Mouse (Mus musculus) urinary bladder, postnatal 4 days (tissue): ENCODE measurements around the gene Scly.

Experiments
- DNase-seq, 2 experiments: peaks; one replicate each; pipeline ENCODE4 v3.0.0; 2021 to 2022; ENCODE audit warnings: low spot score in 2 of 2

The Scly gene

DNA sequence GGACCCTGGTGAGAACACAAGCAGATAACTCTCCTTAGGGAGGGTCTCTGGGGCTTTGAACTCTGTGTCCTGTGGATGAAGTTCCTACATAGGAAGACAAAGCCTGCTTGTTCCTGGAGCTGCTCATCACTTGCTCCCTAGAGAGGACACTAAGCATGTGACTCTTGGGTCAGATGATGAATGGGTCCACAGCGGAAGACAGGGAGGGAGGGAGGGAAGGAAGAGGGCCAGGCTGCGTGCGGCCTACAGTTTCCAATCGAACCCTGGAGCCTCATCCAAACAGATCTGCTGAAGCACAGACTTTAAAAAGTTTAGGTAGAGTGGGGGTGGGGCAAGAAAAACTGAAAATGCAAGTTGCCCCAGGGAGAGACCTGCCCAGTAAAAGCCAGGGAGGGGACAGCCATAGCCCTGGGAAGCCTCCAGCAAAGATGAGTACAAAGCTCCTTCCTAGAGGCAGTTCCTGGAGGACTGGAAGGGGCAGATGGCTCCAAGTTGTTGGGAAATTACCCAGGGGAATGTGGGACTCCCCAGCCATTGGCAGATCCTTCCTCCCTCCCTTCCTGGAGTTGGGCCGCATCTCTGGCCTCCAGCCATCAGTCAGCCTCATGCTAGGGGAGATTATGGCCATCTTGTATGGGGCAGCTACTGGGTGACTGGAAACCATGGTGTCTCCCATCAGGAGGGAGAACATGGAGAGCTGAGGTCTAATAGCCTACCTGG is 1.7 kb downstream of the Scly start:
- no peak for DNase-seq

GRCm38 (mm10) chr1:91301206-91301920 is 3.2 kb downstream of the Scly start:
- no peak for DNase-seq

DNA sequence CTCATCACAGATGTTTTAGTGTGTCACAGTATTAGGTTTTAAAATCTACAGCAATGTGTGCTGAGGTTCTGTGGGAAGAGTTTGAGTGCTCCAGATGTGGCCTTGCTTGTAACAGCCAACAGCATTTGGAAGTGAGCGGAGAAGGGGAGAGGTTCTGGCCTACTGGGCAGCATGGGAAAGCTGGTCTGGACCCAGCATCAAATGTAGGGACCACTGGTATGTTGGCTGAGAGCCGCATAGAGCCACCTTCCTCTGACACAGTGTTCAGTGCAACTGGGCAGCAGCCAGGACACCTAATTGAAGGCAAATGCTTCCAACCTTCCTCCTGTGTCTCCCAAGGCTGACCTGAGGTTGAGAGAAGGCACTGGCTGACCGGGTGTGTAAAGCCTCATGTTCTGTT is 3.9 kb downstream of the Scly start:
- DNase-seq = no peak

GRCm38 (mm10) chr1:91304621-91305020 is 6.5 kb downstream of the Scly start:
- no peak for DNase-seq

GRCm38 (mm10) chr1:91309366-91310085 is 11.4 kb downstream of the Scly start:
- no peak for DNase-seq

- no peak for DNase-seq
Measured at GRCm38 (mm10) chr1:91312273-91312672, 14.1 kb downstream of the Scly start.

DNA sequence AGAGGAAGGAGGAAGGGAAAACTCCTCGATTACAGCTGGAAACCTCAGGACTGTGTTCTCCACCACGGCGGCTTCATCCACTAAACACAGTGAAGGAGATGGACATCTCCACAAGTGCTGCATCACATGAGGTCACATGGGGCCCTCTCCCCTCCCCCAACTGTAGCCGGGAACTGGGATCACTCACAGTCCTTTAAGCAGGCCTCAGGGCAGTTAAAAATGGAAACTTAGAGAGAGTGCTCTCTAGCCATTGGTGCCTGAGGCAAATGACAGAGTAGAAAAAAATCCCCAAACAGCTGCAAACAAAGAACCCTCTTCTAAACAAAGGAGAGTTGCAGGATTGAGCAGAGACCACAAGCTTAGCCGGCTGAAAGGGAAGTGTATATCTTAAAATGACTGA is 15.1 kb downstream of the Scly start:
- DNase-seq = no peak

DNA sequence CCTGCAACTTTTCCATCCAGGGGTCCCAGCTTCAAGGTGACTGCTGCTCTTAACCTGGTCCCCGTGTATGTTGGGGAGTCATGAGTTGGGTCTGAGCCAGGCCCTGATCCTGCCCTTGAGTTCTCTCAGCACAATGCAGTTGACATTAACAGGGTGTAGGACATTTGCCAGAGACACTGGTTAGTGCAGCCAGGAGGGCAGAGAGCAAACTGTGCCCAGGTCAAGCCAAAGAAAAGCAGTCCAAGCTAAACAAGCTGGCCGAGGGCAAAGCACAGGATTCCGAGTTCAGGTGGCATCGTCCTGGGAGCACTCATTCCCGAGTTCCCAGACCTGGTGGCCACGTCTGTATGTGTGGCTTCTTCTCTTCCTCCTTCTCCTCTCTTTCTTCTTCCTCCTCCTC is 19.5 kb downstream of the Scly start:
- DNase-seq = no peak

GRCm38 (mm10) chr1:91321760-91322438 is 23.8 kb downstream of the Scly start, which contains the start of gene Espnl:
Gene Espnl, plus strand, starts transcription at chr1:91322075.
- no peak for DNase-seq

GRCm38 (mm10) chr1:91324646-91325045 is 26.5 kb downstream of the Scly start:
- DNase-seq = no peak

GRCm38 (mm10) chr1:91325488-91326042 is 27.4 kb downstream of the Scly start:
- no peak for DNase-seq

DNA sequence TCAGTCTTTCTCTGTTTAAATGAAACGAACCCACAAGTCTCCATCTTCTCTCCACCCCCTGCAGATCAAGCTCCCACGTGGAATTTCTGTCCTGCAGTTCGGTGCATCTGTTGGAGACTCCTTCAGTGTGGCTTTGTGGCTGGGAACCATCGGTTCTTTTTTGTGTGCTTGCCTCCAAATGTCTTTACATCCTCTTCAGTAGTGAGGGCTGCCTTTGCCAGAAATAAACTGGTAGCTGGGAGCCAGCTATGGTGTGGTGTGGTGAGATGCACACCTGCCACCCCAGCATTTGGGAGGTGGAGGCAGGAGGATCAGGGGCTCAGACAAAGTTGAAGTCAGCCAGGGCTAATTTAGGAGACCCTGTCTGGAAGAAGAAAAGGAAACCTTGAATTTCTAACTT is 34.0 kb downstream of the Scly start:
- DNase-seq = no peak

DNA sequence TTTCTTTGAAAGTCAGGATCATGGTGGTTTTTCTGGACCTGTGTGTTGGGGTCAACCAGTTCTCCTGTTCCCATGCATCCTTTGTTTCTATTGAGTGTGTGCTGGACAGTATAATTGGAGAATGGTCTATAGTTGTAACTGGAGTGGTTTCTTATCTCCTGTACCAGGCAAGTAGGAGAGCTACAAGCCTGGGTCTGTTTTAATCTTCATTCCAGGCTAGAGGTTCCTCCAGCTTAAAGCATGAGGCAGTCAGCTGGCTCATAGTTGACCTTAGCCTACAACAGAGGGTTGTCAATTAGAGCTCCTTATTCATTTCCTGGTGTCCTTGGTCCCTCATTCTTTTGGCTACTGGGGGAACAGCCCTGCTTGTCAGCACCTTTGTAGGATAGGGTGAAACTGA is 35.4 kb downstream of the Scly start:
- DNase-seq = no peak

DNA sequence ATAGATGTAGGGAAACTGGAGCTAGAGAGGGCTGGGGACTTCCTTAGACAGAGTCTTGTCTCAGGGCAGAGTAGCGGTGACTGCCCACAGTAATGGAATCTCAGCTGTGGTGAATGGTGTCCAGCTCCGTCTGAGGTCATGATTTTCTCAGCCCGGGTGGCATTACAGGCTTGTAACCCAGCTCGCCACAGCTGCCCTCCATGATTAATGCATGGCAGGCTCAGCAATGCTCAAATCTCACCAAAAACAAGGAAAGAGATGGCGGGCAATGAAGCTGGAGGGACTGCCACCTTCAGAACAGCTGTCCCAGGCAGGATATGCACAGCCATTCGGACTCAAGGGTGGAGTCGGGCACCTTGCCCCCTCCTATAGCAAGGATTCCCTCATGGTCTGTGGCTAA is 39.2 kb downstream of the Scly start:
- no peak for DNase-seq

GRCm38 (mm10) chr1:91344001-91344400 is 45.9 kb downstream of the Scly start:
- DNase-seq = no peak

DNA sequence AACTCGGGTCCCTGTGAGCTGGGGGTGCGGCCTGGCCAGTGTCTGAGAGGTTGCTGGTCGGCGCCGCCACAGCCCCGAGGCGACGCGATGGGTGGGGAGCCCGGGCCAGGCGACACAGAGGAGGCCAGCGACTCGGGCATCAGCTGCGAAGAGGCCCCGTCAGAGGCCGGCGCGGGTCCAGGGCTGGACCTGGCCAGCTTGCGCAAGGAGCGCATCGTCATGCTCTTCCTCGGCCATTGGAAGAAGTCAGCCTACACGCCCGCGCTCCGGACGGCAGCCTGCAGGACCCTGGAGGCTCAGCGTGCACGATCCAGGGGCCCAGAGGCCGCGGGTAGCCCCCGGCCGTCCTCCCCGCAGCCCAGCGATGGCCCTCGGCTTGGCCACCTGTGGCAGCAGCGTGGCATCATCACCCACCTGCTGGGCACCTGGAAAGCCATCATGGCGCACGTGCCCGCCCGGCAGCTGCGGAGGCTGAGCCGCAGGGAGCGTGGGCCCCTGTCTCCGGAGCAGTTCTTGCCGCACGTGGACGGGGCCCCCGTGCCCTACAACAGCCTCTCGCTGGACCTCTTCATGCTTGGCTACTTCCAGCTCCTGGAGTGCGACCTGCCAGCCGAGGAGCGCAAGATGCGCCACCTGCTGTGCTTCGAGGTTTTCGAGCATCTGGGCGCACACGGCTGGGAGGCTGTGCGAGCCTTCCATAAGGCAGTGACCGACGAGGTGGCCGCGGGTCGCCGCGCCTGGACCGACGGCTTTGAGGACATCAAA is 47.0 kb downstream of the Scly start:
- no peak for DNase-seq

GRCm38 (mm10) chr1:91346892-91347291 is 48.8 kb downstream of the Scly start:
- DNase-seq = no peak

DNA sequence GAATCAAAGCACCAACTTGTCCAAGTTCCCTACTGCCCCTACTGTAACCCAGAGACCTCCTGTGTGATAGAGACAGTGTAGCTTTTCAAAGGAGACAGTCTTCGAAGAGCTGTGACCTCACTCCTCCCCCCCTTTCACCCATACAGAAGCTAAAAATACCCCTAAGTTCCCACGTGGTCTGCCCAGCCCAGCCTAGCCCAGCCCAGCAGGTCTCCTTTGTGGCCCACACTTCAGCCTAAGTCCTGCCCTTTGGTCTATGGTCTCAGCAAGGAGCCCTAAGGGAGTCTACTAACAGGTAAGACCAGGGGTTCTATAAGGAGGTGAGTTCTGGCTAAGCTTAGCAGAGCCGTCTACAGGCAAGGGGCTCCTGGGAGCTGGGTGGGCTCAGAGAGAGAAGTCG is 52.7 kb downstream of the Scly start, which contains the start of gene Klhl30:
Gene Klhl30 (plus strand): TSS at position 176 of the 400 bp plus-strand sequence.
- DNase-seq = no peak

DNA sequence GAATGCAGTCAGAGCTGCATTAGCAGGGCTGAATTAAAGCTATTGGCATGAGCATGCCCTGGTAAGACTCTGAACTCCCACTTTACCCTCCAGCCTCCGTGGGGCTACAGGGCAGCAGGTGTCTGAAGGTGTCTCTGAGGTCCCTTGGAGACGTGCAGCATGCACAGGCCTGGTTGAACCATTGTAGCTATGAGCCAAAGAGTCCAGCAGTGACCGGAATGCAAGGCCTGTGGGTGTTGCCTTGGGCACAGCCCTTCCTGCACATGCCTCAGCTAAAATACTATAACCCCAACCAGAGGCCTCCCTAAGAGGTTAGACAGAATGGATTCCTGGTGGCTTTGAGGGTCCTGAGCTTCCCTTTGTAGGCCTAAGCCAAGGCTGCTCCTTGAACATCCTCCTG is 53.1 kb downstream of the Scly start:
- no peak for DNase-seq

GRCm38 (mm10) chr1:91352277-91352676 is 54.1 kb downstream of the Scly start:
- DNase-seq = no peak

- DNase-seq = no peak
Measured at GRCm38 (mm10) chr1:91356105-91356504, 58.0 kb downstream of the Scly start.
